Mouse (Mus musculus): ENCODE results near the gene Ssbp1.

DNA sequence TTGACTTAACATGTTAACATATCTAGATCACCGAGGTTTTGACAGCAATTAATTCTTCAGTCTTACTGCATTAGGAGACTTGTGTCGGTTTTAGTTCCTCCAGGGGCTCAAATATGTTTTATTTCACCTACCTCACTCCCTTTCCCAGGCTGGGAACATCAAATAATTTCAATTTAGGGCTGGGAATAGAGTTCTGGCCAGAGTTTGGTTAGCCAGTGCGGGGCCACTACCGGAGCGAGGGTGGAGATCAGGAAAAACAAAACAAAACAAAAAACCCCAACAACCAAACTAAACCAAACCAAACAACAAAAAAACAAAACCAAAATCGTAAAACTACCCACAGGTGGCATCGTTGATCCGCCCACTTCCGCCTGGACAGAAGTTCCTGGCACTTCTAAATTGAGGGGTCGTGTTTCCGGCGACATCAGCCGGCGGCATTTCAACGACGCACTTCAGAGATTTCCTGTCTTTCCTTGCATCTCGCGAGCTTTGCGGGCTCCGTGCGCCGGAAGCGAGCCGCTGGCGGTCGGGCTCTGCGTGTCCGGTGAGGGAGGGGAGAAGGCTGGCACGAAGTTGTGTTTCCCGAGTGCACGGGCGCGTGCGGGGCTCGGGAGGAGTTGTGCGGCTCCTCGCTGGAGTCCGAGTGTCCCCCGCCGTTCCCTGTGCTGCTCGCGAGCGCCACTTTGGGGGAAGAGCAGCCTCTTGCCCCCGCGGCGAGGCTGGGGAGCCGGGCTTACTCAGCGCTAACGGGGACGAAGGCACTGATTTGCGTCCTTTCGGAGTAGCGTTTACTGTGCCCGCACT, at the start of gene Ssbp1:
- TF ChIP-seq POLR2A (IDR thresholded peaks at IDR 0.05; ENCODE audit: low read depth, low read length) (peak; percentile 98), E2F4 (IDR thresholded peaks at IDR 0.05; ENCODE audit: insufficient replicate concordance, low read depth, low read length) (0 out of 2 replicates have a peak, but pooled peaks have one; percentile 27), EP300 (IDR thresholded peaks at IDR 0.05; ENCODE audit: low read length) (peak; percentile 37), ZC3H11A (IDR thresholded peaks at IDR 0.05; ENCODE audit: low read depth, low read length) (no peak)

All from CH12.LX (cell line).